Mouse (Mus musculus) midbrain, embryonic 12.5 days (tissue): ENCODE measurements around the gene Lrmda. TPM values are rescaled to one million over a fixed set of nuclear protein-coding genes. Genes with fewer than 3 reads are reported as not detected.
A peak's percentile ranks its signal among the peaks of the same experiment; 100 is the strongest.

Source experiments
- ATAC-seq: fragments of 200-750 bp; cut with Nextera tagmentation; 2 replicates; pipeline ENCODE4 v1.8.0; 2017; ENCODE audit warnings: low read depth, moderate TSS enrichment, moderate library complexity; ENCODE audit not compliant: low FRiP score
- H3K27ac ChIP-seq: fragments of 300-500 bp; sonication (generic); replicated peaks from 2 replicates; pipeline ENCODE4 v1.5.1; 2016; ENCODE audit warnings: mild to moderate bottlenecking
- H3K27me3 ChIP-seq: fragments of 300-500 bp; sonication (generic); 2 replicates; pipeline ENCODE4 v1.6.1; 2016; ENCODE audit warnings: mild to moderate bottlenecking
- H3K36me3 ChIP-seq: fragments of 300-500 bp; sonication (generic); 2 replicates; pipeline ENCODE4 v1.6.1; 2016
- H3K4me1 ChIP-seq: fragments of 300-500 bp; sonication (generic); 2 replicates; pipeline ENCODE4 v1.6.1; 2016
- H3K4me2 ChIP-seq: fragments of 300-500 bp; sonication (generic); replicated peaks from 2 replicates; pipeline ENCODE4 v1.6.1; 2016; ENCODE audit warnings: mild to moderate bottlenecking, moderate library complexity
- H3K4me3 ChIP-seq: fragments of 300-500 bp; sonication (generic); 2 replicates; pipeline ENCODE4 v1.5.1; 2016; ENCODE audit warnings: mild to moderate bottlenecking
- H3K9ac ChIP-seq: fragments of 300-500 bp; sonication (generic); replicated peaks from 2 replicates; pipeline ENCODE4 v1.6.1; 2016; ENCODE audit warnings: mild to moderate bottlenecking, moderate library complexity
- H3K9me3 ChIP-seq: fragments of 300-500 bp; sonication (generic); 2 replicates; pipeline ENCODE4 v1.6.1; 2016; ENCODE audit warnings: mild to moderate bottlenecking
- WGBS: fragments of 180-500 bp; shearing (Covaris S2); methylation state at CpG from one replicate; pipeline ENCODE4 v1.1.7; 2016; 5-methylcytosine and 5-hydroxymethylcytosine counted together
- microRNA-seq: library from miRNA; unstranded; fragments of <30 nt; microRNA quantifications from one replicate; pipeline ENCODE4, GENCODE M21; 2017
- polyA plus RNA-seq: library from polyadenylated mRNA; unstranded; fragments of >200 nt; fragmentation: Nextera tagmentation; extraction: Ambion mirVana; gene quantifications from 2 replicates; pipeline ENCODE4 v1.2.1, GENCODE M21; 2016

Lrmda gene
- polyA plus RNA-seq, 1 experiment from 2014 or later, result not detected

DNA sequence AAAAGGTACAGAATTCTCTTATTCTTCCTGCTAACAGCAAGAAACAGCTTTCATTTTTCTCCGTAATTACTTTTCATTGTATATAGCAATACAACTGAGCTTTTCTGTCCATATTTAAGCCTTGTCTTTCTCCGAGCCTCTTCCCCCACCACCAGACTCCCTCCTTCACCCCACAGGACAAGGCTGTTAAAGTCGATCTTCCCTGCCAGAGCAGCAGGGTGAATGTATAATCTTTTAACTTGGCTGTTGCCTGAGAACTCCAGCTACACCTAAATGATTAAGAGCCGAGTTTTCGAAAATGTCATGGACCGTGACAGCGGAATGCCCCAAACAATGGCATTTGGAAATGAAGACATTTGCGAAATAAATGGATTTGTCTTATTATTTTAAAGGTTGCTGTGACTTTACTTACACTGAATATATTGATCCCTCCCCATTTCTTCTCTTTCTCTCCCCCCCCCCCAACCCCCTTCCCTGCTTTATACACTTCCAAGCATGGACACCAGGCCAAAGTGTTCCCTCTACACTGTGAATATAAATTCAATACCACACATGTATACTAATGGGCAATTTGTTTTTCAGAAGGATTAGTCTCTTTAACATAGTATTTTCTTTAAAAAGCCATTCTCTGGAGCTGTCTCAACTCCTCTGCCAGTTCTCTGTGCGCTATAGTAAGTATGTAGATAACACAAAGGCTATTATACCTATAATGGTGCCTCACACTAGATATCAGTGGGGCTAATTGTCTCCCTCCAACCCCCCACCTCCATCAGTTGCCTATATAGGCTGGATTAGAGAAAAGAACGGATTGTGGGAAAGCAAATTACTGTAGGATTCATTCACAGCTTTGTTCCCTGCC is 1075.9 kb downstream of the Lrmda start:
- no peaks in the 10 kb centered on the region for H3K9me3 ChIP-seq
- H3K9ac ChIP-seq, result no peak overlapping the region
- no peak for ATAC-seq
- WGBS, result 42% methylated on average over 10 of the region's 10 CpGs
- H3K36me3 ChIP-seq, result no peaks in the 10 kb centered on the region
- peak overlapping the region; percentile 2; the same call in 1 of the 2 replicates for H3K4me2 ChIP-seq
- no peak overlapping the region for H3K4me3 ChIP-seq
- H3K4me1 ChIP-seq, result peaks cover 25% of the 10 kb centered on the region
- peak overlapping the region; percentile 50 for H3K27ac ChIP-seq
- H3K27me3 ChIP-seq, result no peaks in the 10 kb centered on the region; the same call in 1 of the 2 replicates

DNA sequence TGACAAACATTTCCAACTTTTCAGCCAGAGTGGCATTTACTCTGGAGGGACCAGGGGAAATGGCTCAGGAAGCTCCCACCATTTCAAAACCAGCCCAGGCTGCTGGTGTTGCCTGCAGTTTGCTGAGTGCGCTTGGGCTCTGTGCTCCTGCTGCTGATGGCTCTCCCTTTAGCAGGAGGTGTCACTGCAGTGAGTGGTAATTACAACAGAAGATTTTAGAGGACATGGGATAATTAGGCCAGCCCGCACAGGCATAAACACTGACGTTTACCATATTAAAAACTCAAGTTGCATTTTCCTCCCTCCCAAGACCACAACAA is 1076.5 kb downstream of the Lrmda start:
- no peak for ATAC-seq
- H3K36me3 ChIP-seq, result no peaks in the 10 kb centered on the region
- H3K4me3 ChIP-seq, result no peak overlapping the region
- H3K9me3 ChIP-seq, result no peaks in the 10 kb centered on the region
- H3K27me3 ChIP-seq, result no peaks in the 10 kb centered on the region; the same call in 1 of the 2 replicates
- peaks cover 25% of the 10 kb centered on the region for H3K4me1 ChIP-seq
- peak overlapping the region; percentile 25; the same call in 1 of the 2 replicates for H3K27ac ChIP-seq
- WGBS, result 49% methylated on average over 3 of the region's 3 CpGs
- no peak overlapping the region for H3K9ac ChIP-seq
- H3K4me2 ChIP-seq, result no peak overlapping the region

- ATAC-seq, result no peak
- 83% methylated on average over 4 of the region's 4 CpGs for WGBS
- Histone ChIP-seq H3K9ac (no peak overlapping the region), H3K4me3 (no peak overlapping the region), H3K9me3 (no peaks in the 10 kb centered on the region), H3K27ac (peak overlapping the region; percentile 25; the same call in 1 of the 2 replicates), H3K27me3 (no peaks in the 10 kb centered on the region; the same call in 1 of the 2 replicates), H3K4me2 (no peak overlapping the region), H3K4me1 (peaks cover 25% of the 10 kb centered on the region), H3K36me3 (no peaks in the 10 kb centered on the region)
Measured at GRCm38 (mm10) chr14:23096405-23096804, 1076.9 kb downstream of the Lrmda start.

Small RNA genes lying within 50 kb of the gene (microRNA-seq; reads per million reads assigned to microRNA genes)
- not detected for gene Gm27532

Other genes with a start within 250 kb of the Lrmda start
- 253 and 275 TPM in 2 replicates for gene Vdac2, start 194.5 kb upstream of the Lrmda start, polyA plus RNA-seq
- gene Comtd1, start 170.7 kb upstream of the Lrmda start, polyA plus RNA-seq, result 13.4 and 14.6 TPM in 2 replicates
- gene Zfp503, start 30.1 kb upstream of the Lrmda start, polyA plus RNA-seq, result 19.4 and 22.4 TPM in 2 replicates